Mouse (Mus musculus): ENCODE data around the gene Atp5l. TPM values are rescaled to one million over a fixed set of nuclear protein-coding genes. Genes with fewer than 3 reads are reported as not detected.
A peak's percentile ranks its signal among the peaks of the same experiment; 100 is the strongest.

Gene Atp5l
- polyA plus RNA-seq, 1 experiment from 2014 or later, result 578 TPM

- Histone ChIP-seq H3K27ac (peak overlapping the region; percentile 91; the same call in 1 of the 2 replicates), H3K9me3 (replicated peaks) (no peaks in the 10 kb centered on the region), H3K36me3 (no peaks in the 10 kb centered on the region; the same call in 1 of the 2 replicates), H3K4me3 (peak overlapping the region; percentile 97), H3K4me2 (replicated peaks) (peak overlapping the region; percentile 89), H3K4me1 (peaks cover 7% of the 10 kb centered on the region), H3K9ac (peak overlapping the region; percentile 95; the same call in 1 of the 2 replicates), H3K27me3 (no peaks in the 10 kb centered on the region)
- WGBS, result 71% methylated on average over 2 of the region's 2 CpGs
- ATAC-seq (ENCODE audit: low FRiP score), result no peak
Observed at GRCm38 (mm10) chr9:44921543-44921942, 1.0 kb upstream of the Atp5l start.

DNA sequence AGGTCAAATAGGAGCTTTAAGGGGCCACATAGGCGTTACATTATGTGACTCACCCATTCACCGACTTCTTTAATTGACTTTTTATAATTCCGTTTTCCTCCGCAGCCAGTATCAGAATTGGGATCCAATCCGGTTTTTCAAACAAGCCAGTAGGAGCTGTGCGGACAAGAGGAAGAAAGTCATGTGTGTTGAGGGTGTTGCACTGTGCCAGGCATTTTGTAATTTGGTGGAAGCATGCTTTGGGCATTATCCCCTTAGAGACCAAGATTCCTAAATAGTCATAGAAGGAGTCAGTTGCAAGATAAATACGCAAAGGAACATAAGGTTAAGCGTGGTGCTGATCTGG, 554 bp upstream of the Atp5l start:
- H3K27me3 ChIP-seq, result no peaks in the 10 kb centered on the region
- peak overlapping the region; percentile 89 for H3K4me2 ChIP-seq (replicated peaks)
- H3K27ac ChIP-seq, result peak overlapping the region; percentile 91
- H3K9ac ChIP-seq, result peak overlapping the region; percentile 95
- no peaks in the 10 kb centered on the region for H3K9me3 ChIP-seq (replicated peaks)
- peak; percentile 91 for ATAC-seq (ENCODE audit: low FRiP score)
- 2% methylated on average over 8 of the region's 8 CpGs for WGBS
- no peaks in the 10 kb centered on the region for H3K36me3 ChIP-seq
- peaks cover 7% of the 10 kb centered on the region for H3K4me1 ChIP-seq
- H3K4me3 ChIP-seq, result peak overlapping the region; percentile 97

DNA sequence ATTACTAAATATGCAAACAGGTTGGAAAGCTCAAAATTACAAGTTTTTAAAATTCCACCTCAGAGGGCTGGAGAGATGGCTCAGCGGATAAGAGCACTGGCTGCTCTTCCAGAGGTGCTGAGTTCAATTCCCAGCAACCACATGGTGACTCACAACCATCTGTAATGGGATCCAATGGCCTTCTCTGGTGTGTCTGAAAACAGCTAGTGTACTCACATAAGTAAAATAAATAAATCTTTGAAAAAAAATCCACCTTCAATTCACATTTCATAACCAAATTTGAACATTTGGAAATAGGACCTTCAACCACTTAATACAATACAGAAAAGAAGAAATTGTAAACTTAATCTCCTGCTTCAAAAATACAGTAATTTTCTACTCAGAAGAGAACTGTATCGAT, 936 bp downstream of the Atp5l start:
- Histone ChIP-seq H3K4me3 (peak overlapping the region; percentile 97), H3K36me3 (no peaks in the 10 kb centered on the region), H3K4me2 (replicated peaks) (peak overlapping the region; percentile 89), H3K9me3 (replicated peaks) (no peaks in the 10 kb centered on the region), H3K27ac (no peak overlapping the region), H3K27me3 (no peaks in the 10 kb centered on the region), H3K9ac (peak overlapping the region; percentile 95), H3K4me1 (peaks cover 15% of the 10 kb centered on the region)
- 40% methylated on average over 2 of the region's 2 CpGs for WGBS
- no peak for ATAC-seq (ENCODE audit: low FRiP score)

DNA sequence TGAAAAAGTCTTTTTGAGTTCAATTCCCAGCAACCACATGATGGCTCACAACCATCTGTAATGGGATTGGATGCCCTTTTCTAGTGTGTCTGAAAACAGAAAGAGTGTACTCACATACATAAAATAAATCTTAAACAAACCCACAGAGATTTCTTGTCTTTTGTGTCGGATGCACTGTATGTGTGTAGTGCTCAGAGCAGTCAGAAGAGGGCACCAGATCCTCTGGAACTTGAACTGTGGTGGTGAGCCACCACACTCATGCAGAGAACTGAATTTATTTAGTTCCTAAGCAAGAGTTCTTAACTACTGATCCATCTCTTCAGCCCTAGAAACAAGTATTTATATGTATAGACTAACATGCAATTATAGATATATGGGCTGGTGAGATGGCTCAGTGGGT, 4.3 kb downstream of the Atp5l start:
- 66% methylated on average over 1 of the region's 1 CpGs for WGBS
- no peak for ATAC-seq (ENCODE audit: low FRiP score)
- Histone ChIP-seq H3K4me2 (replicated peaks) (no peak overlapping the region), H3K27ac (no peak overlapping the region), H3K36me3 (peaks cover 17% of the 10 kb centered on the region), H3K4me1 (peaks cover 13% of the 10 kb centered on the region), H3K9me3 (replicated peaks) (no peaks in the 10 kb centered on the region), H3K9ac (no peak overlapping the region), H3K27me3 (no peaks in the 10 kb centered on the region), H3K4me3 (no peak overlapping the region)

DNA sequence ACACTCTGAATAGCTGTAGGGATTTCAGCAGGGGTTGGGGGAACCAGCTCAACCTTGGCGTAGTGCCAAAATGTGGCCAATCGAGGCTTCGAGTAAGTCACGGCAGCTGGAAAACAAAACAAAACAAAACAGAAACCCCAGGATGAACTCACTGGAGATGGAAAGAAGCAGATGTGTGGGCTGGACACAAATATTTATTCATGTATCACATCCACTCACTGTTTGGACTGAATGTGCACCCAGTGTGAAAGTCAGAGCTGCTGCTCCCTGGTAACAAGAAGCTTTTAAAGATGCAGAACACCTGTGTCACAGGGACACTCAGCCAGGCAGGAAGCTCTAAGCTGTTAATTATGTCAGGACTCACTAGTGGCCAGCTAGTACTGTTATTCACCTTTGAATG, 5.8 kb downstream of the Atp5l start:
- H3K4me2 ChIP-seq (replicated peaks), result no peak overlapping the region
- 0 out of 2 replicates have a peak overlapping the region, but pooled peaks have one; percentile 23 for H3K27ac ChIP-seq
- WGBS, result 51% methylated on average over 4 of the region's 4 CpGs

DNA sequence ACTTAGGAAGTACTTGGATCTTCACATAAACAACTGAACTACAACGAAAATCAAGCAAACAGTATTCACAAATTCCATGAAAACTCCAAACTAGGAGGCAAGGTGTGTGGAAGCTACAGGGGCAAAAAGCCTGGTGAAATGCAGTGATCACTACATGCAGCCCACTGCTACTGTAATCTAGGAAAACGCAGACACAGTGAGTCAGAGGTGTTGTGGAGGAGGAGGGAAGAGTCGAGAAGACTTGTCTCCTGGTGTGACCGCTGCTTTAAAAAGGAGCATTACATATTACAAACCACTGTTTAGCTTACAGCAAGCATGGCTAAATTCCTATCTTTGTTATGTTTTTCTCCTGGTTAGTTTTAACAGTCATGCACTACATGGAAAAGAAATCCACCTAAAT, 9.2 kb downstream of the Atp5l start:
- Histone ChIP-seq H3K36me3 (peaks cover 28% of the 10 kb centered on the region), H3K9ac (no peak overlapping the region), H3K4me1 (peaks cover 9% of the 10 kb centered on the region), H3K4me2 (replicated peaks) (no peak overlapping the region), H3K4me3 (no peak overlapping the region), H3K27ac (no peak overlapping the region), H3K9me3 (replicated peaks) (no peaks in the 10 kb centered on the region), H3K27me3 (no peaks in the 10 kb centered on the region)
- ATAC-seq (ENCODE audit: low FRiP score), result no peak
- WGBS, result 98% methylated on average over 4 of the region's 4 CpGs

More for the DNA sequence above, 5.8 kb downstream of the Atp5l start:
- ATAC-seq (ENCODE audit: low FRiP score), result no peak
- Histone ChIP-seq H3K9ac (no peak overlapping the region), H3K9me3 (replicated peaks) (no peaks in the 10 kb centered on the region), H3K36me3 (peaks cover 28% of the 10 kb centered on the region), H3K4me3 (no peak overlapping the region), H3K27me3 (no peaks in the 10 kb centered on the region), H3K4me1 (peaks cover 13% of the 10 kb centered on the region)

GRCm38 (mm10) chr9:44905620-44906019, 14.9 kb downstream of the Atp5l start:
- Histone ChIP-seq H3K36me3 (peaks cover 5% of the 10 kb centered on the region), H3K4me1 (no peaks in the 10 kb centered on the region), H3K9me3 (replicated peaks) (no peaks in the 10 kb centered on the region), H3K9ac (no peak overlapping the region), H3K27me3 (no peaks in the 10 kb centered on the region), H3K27ac (no peak overlapping the region), H3K4me3 (no peak overlapping the region), H3K4me2 (replicated peaks) (no peak overlapping the region)
- no peak for ATAC-seq (ENCODE audit: low FRiP score)
- WGBS, result 83% methylated on average over 4 of the region's 4 CpGs

DNA sequence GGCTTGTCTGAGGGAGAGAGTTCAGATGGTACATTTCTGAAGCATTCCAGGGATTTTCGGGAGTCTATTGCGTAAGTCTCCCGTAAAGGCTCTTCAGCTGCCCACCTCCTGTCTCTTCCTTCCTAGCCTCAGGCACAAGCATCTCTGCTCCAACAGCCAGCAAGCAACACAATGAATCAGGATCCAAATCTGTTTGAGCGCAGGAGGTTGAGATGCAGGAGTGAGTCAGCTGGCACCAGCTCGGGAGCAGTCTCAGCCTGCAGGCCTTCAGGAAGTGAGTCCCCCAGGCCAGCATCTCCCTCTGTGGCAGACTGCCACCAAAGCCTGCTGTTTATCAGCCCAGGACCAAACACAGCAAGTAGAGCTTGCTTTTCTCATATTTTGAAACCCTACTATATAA, 15.6 kb downstream of the Atp5l start:
- ATAC-seq (ENCODE audit: low FRiP score), result no peak

DNA sequence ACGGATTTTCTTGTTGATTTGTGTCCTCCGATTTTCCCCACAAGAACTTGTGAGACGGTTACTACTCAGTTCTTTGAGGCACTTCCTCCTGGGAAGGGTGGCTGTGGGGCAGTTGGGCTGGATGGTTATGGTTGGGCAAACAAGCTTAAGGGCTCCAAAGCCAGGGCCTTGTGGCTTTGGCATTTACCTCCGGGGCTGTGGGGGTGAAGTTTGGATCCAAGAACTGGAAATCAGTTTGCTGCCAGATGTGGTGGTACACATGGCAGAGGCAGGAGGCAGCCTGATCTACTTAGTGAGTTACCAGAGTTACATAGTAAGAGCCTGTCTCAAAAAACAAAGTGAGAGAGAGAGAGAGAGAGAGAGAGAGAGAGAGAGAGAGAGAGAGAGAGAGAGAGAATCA, 16.7 kb downstream of the Atp5l start:
- WGBS, result 86% methylated on average over 4 of the region's 4 CpGs
- no peak for ATAC-seq (ENCODE audit: low FRiP score)
- no peaks in the 10 kb centered on the region for H3K27me3 ChIP-seq
- no peak overlapping the region for H3K27ac ChIP-seq
- no peaks in the 10 kb centered on the region for H3K36me3 ChIP-seq
- H3K4me3 ChIP-seq, result no peak overlapping the region
- H3K4me1 ChIP-seq, result no peaks in the 10 kb centered on the region
- H3K9ac ChIP-seq, result no peak overlapping the region
- no peaks in the 10 kb centered on the region for H3K9me3 ChIP-seq (replicated peaks)
- no peak overlapping the region for H3K4me2 ChIP-seq (replicated peaks)

More for the DNA sequence above, 15.6 kb downstream of the Atp5l start:
- Histone ChIP-seq H3K9me3 (replicated peaks) (no peaks in the 10 kb centered on the region), H3K9ac (no peak overlapping the region), H3K4me2 (replicated peaks) (no peak overlapping the region), H3K4me3 (no peak overlapping the region), H3K27ac (no peak overlapping the region), H3K36me3 (no peaks in the 10 kb centered on the region; the same call in 1 of the 2 replicates), H3K4me1 (no peaks in the 10 kb centered on the region), H3K27me3 (no peaks in the 10 kb centered on the region)
- WGBS, result 80% methylated on average over 5 of the region's 5 CpGs

GRCm38 (mm10) chr9:44900402-44900801, 20.1 kb downstream of the Atp5l start:
- no peak for ATAC-seq (ENCODE audit: low FRiP score)
- H3K4me3 ChIP-seq, result no peak overlapping the region
- no peaks in the 10 kb centered on the region for H3K27me3 ChIP-seq
- H3K9me3 ChIP-seq (replicated peaks), result no peaks in the 10 kb centered on the region
- no peaks in the 10 kb centered on the region for H3K36me3 ChIP-seq
- no peak overlapping the region for H3K4me2 ChIP-seq (replicated peaks)
- no peak overlapping the region for H3K27ac ChIP-seq
- no peaks in the 10 kb centered on the region for H3K4me1 ChIP-seq
- WGBS, result 69% methylated on average over 4 of the region's 4 CpGs
- H3K9ac ChIP-seq, result no peak overlapping the region

DNA sequence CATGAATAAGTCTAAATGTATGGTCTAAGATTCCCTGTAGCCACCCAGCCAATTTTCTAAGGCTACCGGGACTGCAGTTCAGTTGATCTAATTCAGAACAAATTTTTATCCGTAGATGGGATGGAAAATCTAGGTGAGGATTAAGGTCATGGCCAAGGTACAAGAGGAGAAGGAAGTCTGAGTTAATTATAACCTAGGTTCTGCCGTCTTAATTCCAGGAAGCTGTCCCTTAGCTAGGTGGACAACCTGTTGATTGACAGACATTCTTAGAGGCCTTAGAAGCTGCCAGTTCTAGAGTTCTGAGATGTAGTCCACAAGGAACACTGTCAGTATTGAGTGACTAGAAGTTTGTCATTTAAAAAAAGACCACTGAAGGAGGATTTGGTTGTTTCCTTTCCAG, 20.8 kb downstream of the Atp5l start:
- no peaks in the 10 kb centered on the region for H3K27me3 ChIP-seq
- no peaks in the 10 kb centered on the region for H3K4me1 ChIP-seq
- ATAC-seq (ENCODE audit: low FRiP score), result no peak
- no peak overlapping the region for H3K4me2 ChIP-seq (replicated peaks)
- no peaks in the 10 kb centered on the region for H3K9me3 ChIP-seq (replicated peaks)
- no peak overlapping the region for H3K27ac ChIP-seq
- H3K36me3 ChIP-seq, result no peaks in the 10 kb centered on the region
- no peak overlapping the region for H3K9ac ChIP-seq
- WGBS, result 85% methylated on average over 3 of the region's 3 CpGs
- no peak overlapping the region for H3K4me3 ChIP-seq

- ATAC-seq (ENCODE audit: low FRiP score), result no peak
- H3K4me3 ChIP-seq, result no peak overlapping the region
- no peaks in the 10 kb centered on the region for H3K9me3 ChIP-seq (replicated peaks)
- H3K36me3 ChIP-seq, result no peaks in the 10 kb centered on the region
- H3K27ac ChIP-seq, result no peak overlapping the region
- H3K27me3 ChIP-seq, result no peaks in the 10 kb centered on the region
- H3K9ac ChIP-seq, result no peak overlapping the region
- 66% methylated on average over 4 of the region's 4 CpGs for whole genome bisulfite sequencing
- H3K4me2 ChIP-seq (replicated peaks), result no peak overlapping the region
- no peaks in the 10 kb centered on the region for H3K4me1 ChIP-seq
Observed at GRCm38 (mm10) chr9:44897024-44897423, 23.5 kb downstream of the Atp5l start.

GRCm38 (mm10) chr9:44892664-44893063, 27.9 kb downstream of the Atp5l start:
- no peaks in the 10 kb centered on the region for H3K9me3 ChIP-seq (replicated peaks)
- no peaks in the 10 kb centered on the region for H3K4me1 ChIP-seq
- no peak overlapping the region for H3K27ac ChIP-seq
- no peak overlapping the region for H3K4me2 ChIP-seq (replicated peaks)
- no peak for ATAC-seq (ENCODE audit: low FRiP score)
- no peaks in the 10 kb centered on the region for H3K27me3 ChIP-seq
- 66% methylated on average over 3 of the region's 3 CpGs for WGBS
- H3K9ac ChIP-seq, result no peak overlapping the region
- H3K4me3 ChIP-seq, result no peak overlapping the region
- no peaks in the 10 kb centered on the region for H3K36me3 ChIP-seq
